Mouse (Mus musculus): ENCODE measurements around the gene Safb2.

Gene Safb2

GRCm38 (mm10) chr17:56515690-56516410, 68.5 kb downstream of the Safb2 start:
- peak; percentile 16 for DNase-seq (ENCODE audit: low spot score)

DNA sequence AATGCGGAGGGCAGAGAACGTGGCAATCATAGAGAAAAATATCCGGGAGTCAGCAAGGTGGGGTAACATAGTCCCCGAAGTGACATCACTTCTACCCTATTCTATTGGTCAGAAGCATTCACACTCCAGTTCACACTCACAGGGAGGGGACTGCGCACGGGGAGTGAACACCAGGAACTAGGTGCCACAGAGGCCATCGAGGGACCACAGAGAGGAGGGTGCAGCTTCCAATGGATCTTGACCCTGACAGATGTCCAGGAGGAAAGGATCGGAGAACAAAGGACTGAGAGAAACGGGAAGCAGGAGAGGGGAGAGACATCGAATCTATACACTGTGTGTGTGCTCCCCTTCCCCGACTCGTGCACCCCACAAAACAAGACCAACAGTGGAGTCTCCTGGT, 69.5 kb downstream of the Safb2 start:
- DNase-seq (ENCODE audit: low spot score) = no peak

DNA sequence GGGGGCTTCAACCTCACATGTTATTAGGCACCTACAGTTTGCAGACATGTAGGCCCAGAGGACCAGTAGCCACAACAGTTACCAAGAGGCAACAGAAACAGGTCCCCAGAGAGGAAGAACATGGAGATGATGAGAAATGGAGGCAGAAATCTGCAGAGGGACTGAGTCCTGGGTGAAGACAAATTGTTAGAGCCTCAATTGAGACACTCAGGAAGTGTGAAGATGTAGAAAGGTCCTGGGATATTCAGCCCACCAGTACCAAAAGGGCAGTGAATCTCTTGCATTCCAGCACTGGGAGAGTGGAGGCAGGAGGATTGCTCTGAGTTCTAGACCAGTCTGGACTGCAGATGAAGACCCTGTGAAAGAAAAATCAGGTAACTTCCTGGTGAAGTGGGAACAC, 70.1 kb downstream of the Safb2 start:
- no peak for DNase-seq (ENCODE audit: low spot score)

DNA sequence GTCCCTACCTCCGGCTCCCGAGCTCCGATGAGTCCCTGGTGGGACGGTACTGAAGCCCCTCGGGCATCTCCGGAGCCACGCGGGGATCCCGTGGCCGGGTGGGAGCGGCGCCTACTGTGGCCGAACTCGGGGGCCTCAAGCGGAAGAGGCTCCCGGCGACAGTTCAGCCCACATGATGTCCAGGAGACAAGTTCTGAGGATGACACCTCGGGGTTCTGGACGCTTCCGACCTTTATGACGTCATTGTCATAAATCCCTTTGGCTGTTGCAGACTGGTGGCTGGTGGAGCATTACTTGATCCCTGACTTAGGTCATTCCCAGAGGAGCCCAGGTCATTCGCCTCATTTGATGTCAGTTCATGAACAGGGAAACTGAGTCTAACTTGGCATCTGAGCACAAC, 72.1 kb downstream of the Safb2 start, which contains the start of gene Znrf4:
Gene Znrf4 (minus strand): TSS at position 122 of the 400 bp plus-strand sequence.
- DNase-seq (ENCODE audit: low spot score) = no peak

- no peak for DNase-seq (ENCODE audit: low spot score)
These were observed 72.7 kb downstream of the Safb2 start for GRCm38 (mm10) chr17:56511707-56512090.

DNA sequence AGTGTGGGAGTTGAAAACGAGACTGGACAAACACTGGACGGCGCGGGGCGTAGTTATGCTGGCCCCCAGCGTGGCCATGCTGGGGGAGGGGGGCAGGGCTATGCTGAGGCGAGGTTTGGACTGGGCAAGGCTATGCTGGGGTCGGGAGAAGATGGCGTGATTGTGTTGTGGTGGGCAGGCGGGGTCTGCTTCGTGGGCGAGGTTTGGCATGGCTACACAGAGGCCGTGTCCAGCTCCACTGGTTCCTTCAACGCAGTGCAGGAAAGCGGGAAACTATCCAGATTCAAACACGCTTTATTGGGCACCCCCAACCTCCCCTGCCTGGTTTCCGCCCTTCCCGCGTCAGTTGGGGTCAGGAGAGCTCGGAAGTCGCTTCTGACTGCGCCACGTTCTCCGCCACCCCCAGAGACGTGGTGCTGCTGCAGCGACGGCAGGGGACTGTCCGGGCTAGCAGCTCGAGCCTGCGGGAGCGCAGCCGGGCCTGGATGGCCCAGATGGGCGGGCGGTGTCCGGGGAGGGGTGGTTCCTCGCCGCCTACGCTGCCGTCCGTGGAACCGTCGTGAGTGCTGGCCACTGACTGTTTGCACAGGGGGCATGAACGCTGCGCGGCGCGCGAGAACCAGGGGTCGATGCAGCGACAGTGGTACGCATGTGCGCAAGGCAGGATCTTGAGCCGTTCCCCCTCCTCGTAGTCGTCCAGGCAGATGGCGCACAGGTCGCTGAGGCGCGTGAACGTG, 73.2 kb downstream of the Safb2 start:
- no peak for DNase-seq (ENCODE audit: low spot score)
